Mouse (Mus musculus) lung, postnatal 4 days (tissue): ENCODE results near the gene Olfr701.

Experiments used
- DNase-seq, 2 experiments: peaks; one replicate each; pipeline ENCODE4 v3.0.0; 2021

Gene Olfr701

GRCm38 (mm10) chr7:106813829-106814228, at the start of gene Olfr701:
Gene Olfr701, plus strand, starts transcription at chr7:106814129.
- DNase-seq: no peak

GRCm38 (mm10) chr7:106788330-106788729, 25.6 kb upstream of the Olfr701 start:
- DNase-seq: no peak

- DNase-seq: no peak
Observed at GRCm38 (mm10) chr7:106793098-106793497, 20.8 kb upstream of the Olfr701 start, which contains the start of gene Olfr699. Gene Olfr699, minus strand, starts transcription at chr7:106793198.

- no peak for DNase-seq
Observed at GRCm38 (mm10) chr7:106808734-106809133, 5.2 kb upstream of the Olfr701 start, which contains the start of gene Olfr700. Gene Olfr700, minus strand, starts transcription at chr7:106808834.

GRCm38 (mm10) chr7:106815775-106816174, 1.8 kb downstream of the Olfr701 start:
- DNase-seq: no peak

GRCm38 (mm10) chr7:106818414-106818813, 4.5 kb downstream of the Olfr701 start:
- no peak for DNase-seq

- no peak for DNase-seq
Observed at GRCm38 (mm10) chr7:106833793-106834192, 19.9 kb downstream of the Olfr701 start, which contains the start of gene Olfr702. Gene Olfr702, minus strand, starts transcription at chr7:106833893.

GRCm38 (mm10) chr7:106843060-106843459, 29.1 kb downstream of the Olfr701 start, which contains the start of gene Olfr703:
Gene Olfr703, plus strand, starts transcription at chr7:106843360.
- no peak for DNase-seq

- no peak for DNase-seq
Observed at GRCm38 (mm10) chr7:106862885-106863284, 49.0 kb downstream of the Olfr701 start, which contains the start of gene Olfr704. Gene Olfr704, plus strand, starts transcription at chr7:106863185.
